Mouse (Mus musculus): Measurements from ENCODE around the gene Nprl3. TPM values are rescaled to one million over a fixed set of nuclear protein-coding genes. Genes with fewer than 3 reads are reported as not detected.

Nprl3 gene
- total and polyA plus RNA-seq, 3 experiments, result 27.1 to 59.5 (median 27.2) TPM

- intact Hi-C loops (cut with DNase I), result loop anchor here (5.0 kb wide), 1 partner anchor 52 kb away; the partner anchor contains the start of gene Hbq1b
- Histone ChIP-seq H3K4me3 (no peak overlapping the region), H3K9ac (ENCODE audit: low read depth, low read length) (no peak overlapping the region), H3K36me3 (ENCODE audit: control insufficient read depth, insufficient read depth, low read length) (no peaks in the 10 kb centered on the region), H3K27ac (no peak overlapping the region; the same call in 1 of the 2 replicates), H3K79me2 (replicated peaks; ENCODE audit: control insufficient read depth, insufficient read depth, low read length) (no peaks in the 10 kb centered on the region), H3K27me3 (ENCODE audit: control insufficient read depth, insufficient read depth, low read length) (no peaks in the 10 kb centered on the region), H3K4me1 (ENCODE audit: control insufficient read depth, insufficient read depth, low read length) (peaks cover 6% of the 10 kb centered on the region)
- WGBS, result 12% methylated on average over 3 of the region's 3 CpGs
- TF ChIP-seq CTCF (IDR thresholded peaks at IDR 0.05) (no peak), POLR2A (IDR thresholded peaks at IDR 0.05; ENCODE audit: insufficient read depth, low read depth, low read length) (no peak), EP300 (IDR thresholded peaks at IDR 0.05; ENCODE audit: insufficient read depth, low read depth, low read length) (no peak)
- DNase-seq, result peak; percentile 76 to 77
These were observed 31.9 kb downstream of the Nprl3 start for GRCm38 (mm10) chr11:32235646-32236045.

GRCm38 (mm10) chr11:32234816-32235485 lies 32.6 kb downstream of the Nprl3 start:
- no peak for TF ChIP-seq POLR2A (IDR thresholded peaks at IDR 0.05; ENCODE audit: insufficient read depth, low read depth, low read length)
- TF ChIP-seq CTCF (IDR thresholded peaks at IDR 0.05), result no peak
- TF ChIP-seq EP300 (IDR thresholded peaks at IDR 0.05; ENCODE audit: insufficient read depth, low read depth, low read length), result no peak
- H3K79me2 ChIP-seq (replicated peaks; ENCODE audit: control insufficient read depth, insufficient read depth, low read length), result no peaks in the 10 kb centered on the region
- intact Hi-C loops (cut with DNase I), result loop anchor here (5.0 kb wide), 1 partner anchor 52 kb away; the partner anchor contains the start of gene Hbq1b
- no peak overlapping the region for H3K9ac ChIP-seq (ENCODE audit: low read depth, low read length)
- peaks cover 6% of the 10 kb centered on the region for H3K4me1 ChIP-seq (ENCODE audit: control insufficient read depth, insufficient read depth, low read length)
- no peaks in the 10 kb centered on the region for H3K27me3 ChIP-seq (ENCODE audit: control insufficient read depth, insufficient read depth, low read length)
- H3K27ac ChIP-seq, result peak overlapping the region; percentile 23; the same call in 1 of the 2 replicates
- DNase-seq, result no peak
- H3K4me3 ChIP-seq, result no peak overlapping the region
- 73% methylated on average over 6 of the region's 6 CpGs for WGBS
- H3K36me3 ChIP-seq (ENCODE audit: control insufficient read depth, insufficient read depth, low read length), result no peaks in the 10 kb centered on the region

- intact Hi-C loops (cut with DNase I), result no loop called here
- no peaks in the 10 kb centered on the region for H3K79me2 ChIP-seq (replicated peaks; ENCODE audit: control insufficient read depth, insufficient read depth, low read length)
- no peak overlapping the region for H3K27ac ChIP-seq
- H3K4me3 ChIP-seq, result no peak overlapping the region
- H3K4me1 ChIP-seq (ENCODE audit: control insufficient read depth, insufficient read depth, low read length), result peaks cover 6% of the 10 kb centered on the region
- no peaks in the 10 kb centered on the region for H3K27me3 ChIP-seq (ENCODE audit: control insufficient read depth, insufficient read depth, low read length)
- H3K36me3 ChIP-seq (ENCODE audit: control insufficient read depth, insufficient read depth, low read length), result no peaks in the 10 kb centered on the region
- 73% methylated on average over 3 of the region's 3 CpGs for WGBS
- TF ChIP-seq EP300 (IDR thresholded peaks at IDR 0.05; ENCODE audit: insufficient read depth, low read depth, low read length) (no peak), CTCF (IDR thresholded peaks at IDR 0.05) (no peak), POLR2A (IDR thresholded peaks at IDR 0.05; ENCODE audit: insufficient read depth, low read depth, low read length) (no peak)
- H3K9ac ChIP-seq (ENCODE audit: low read depth, low read length), result no peak overlapping the region
- DNase-seq, result peak; percentile 33 to 53
These were observed 33.6 kb downstream of the Nprl3 start for GRCm38 (mm10) chr11:32233895-32234294.

GRCm38 (mm10) chr11:32232848-32233247 lies 34.7 kb downstream of the Nprl3 start:
- 79% methylated on average over 10 of the region's 10 CpGs for WGBS
- Histone ChIP-seq H3K36me3 (ENCODE audit: control insufficient read depth, insufficient read depth, low read length) (no peaks in the 10 kb centered on the region), H3K4me1 (ENCODE audit: control insufficient read depth, insufficient read depth, low read length) (peaks cover 6% of the 10 kb centered on the region), H3K27ac (no peak overlapping the region), H3K4me3 (no peak overlapping the region), H3K79me2 (replicated peaks; ENCODE audit: control insufficient read depth, insufficient read depth, low read length) (no peaks in the 10 kb centered on the region), H3K27me3 (ENCODE audit: control insufficient read depth, insufficient read depth, low read length) (no peaks in the 10 kb centered on the region), H3K9ac (ENCODE audit: low read depth, low read length) (no peak overlapping the region)
- no peak for TF ChIP-seq EP300 (IDR thresholded peaks at IDR 0.05; ENCODE audit: insufficient read depth, low read depth, low read length)
- TF ChIP-seq POLR2A (IDR thresholded peaks at IDR 0.05; ENCODE audit: insufficient read depth, low read depth, low read length), result no peak
- no peak for TF ChIP-seq CTCF (IDR thresholded peaks at IDR 0.05)
- intact Hi-C loops (cut with DNase I), result no loop called here
- DNase-seq, result no peak

GRCm38 (mm10) chr11:32231125-32231524 lies 36.4 kb downstream of the Nprl3 start:
- no peaks in the 10 kb centered on the region for H3K27me3 ChIP-seq (ENCODE audit: control insufficient read depth, insufficient read depth, low read length)
- whole genome bisulfite sequencing, result 88% methylated on average over 2 of the region's 2 CpGs
- H3K79me2 ChIP-seq (replicated peaks; ENCODE audit: control insufficient read depth, insufficient read depth, low read length), result no peaks in the 10 kb centered on the region
- TF ChIP-seq POLR2A (IDR thresholded peaks at IDR 0.05; ENCODE audit: insufficient read depth, low read depth, low read length) (no peak), CTCF (IDR thresholded peaks at IDR 0.05) (no peak), EP300 (IDR thresholded peaks at IDR 0.05; ENCODE audit: insufficient read depth, low read depth, low read length) (no peak)
- no peaks in the 10 kb centered on the region for H3K36me3 ChIP-seq (ENCODE audit: control insufficient read depth, insufficient read depth, low read length)
- H3K27ac ChIP-seq, result no peak overlapping the region
- peaks cover 3% of the 10 kb centered on the region for H3K4me1 ChIP-seq (ENCODE audit: control insufficient read depth, insufficient read depth, low read length)
- intact Hi-C loops (cut with DNase I), result no loop called here
- H3K9ac ChIP-seq (ENCODE audit: low read depth, low read length), result no peak overlapping the region
- DNase-seq, result no peak
- H3K4me3 ChIP-seq, result no peak overlapping the region

GRCm38 (mm10) chr11:32230220-32230619 lies 37.3 kb downstream of the Nprl3 start:
- no peaks in the 10 kb centered on the region for H3K27me3 ChIP-seq (ENCODE audit: control insufficient read depth, insufficient read depth, low read length)
- no peak overlapping the region for H3K9ac ChIP-seq (ENCODE audit: low read depth, low read length)
- 85% methylated on average over 4 of the region's 4 CpGs for whole genome bisulfite sequencing
- peaks cover 8% of the 10 kb centered on the region for H3K4me1 ChIP-seq (ENCODE audit: control insufficient read depth, insufficient read depth, low read length)
- no peak overlapping the region for H3K27ac ChIP-seq
- H3K4me3 ChIP-seq, result no peak overlapping the region
- no peak for TF ChIP-seq POLR2A (IDR thresholded peaks at IDR 0.05; ENCODE audit: insufficient read depth, low read depth, low read length)
- peak; percentile 49 for TF ChIP-seq CTCF (IDR thresholded peaks at IDR 0.05)
- intact Hi-C loops (cut with DNase I), result no loop called here
- no peaks in the 10 kb centered on the region for H3K36me3 ChIP-seq (ENCODE audit: control insufficient read depth, insufficient read depth, low read length)
- H3K79me2 ChIP-seq (replicated peaks; ENCODE audit: control insufficient read depth, insufficient read depth, low read length), result no peaks in the 10 kb centered on the region
- no peak for DNase-seq
